20 mouse cellular contexts compared by ENCODE assay signal in genomic region chr15:96213541-96214312, GRCm38 (mm10).
"Had no signal": no experiment of that assay in that cellular context is flagged by ENCODE, and none has a peak within 500 bp of the region (broad histone marks: within the 10 kb centered on the region; RNA-seq: fewer than 3 reads in every experiment).

No protein-coding gene starts in this region.

- H3K27me3 ChIP-seq: limb, embryonic 13.5 days; liver, embryonic 12.5 days; liver, embryonic 15.5 days; lung, embryonic 15.5 days; stomach, embryonic 15.5 days had no signal

- H3K4me1 ChIP-seq: limb, embryonic 10.5 days; limb, embryonic 13.5 days; liver, embryonic 12.5 days; liver, embryonic 15.5 days; lung, embryonic 15.5 days; stomach, embryonic 15.5 days had no signal

- H3K4me2 ChIP-seq: limb, embryonic 13.5 days; liver, embryonic 12.5 days; liver, embryonic 15.5 days; lung, embryonic 15.5 days; midbrain, embryonic 11.5 days; stomach, embryonic 15.5 days had no signal

- H3K27ac ChIP-seq: limb, embryonic 10.5 days; limb, embryonic 13.5 days; liver, embryonic 12.5 days; liver, embryonic 15.5 days; lung, embryonic 15.5 days; stomach, embryonic 15.5 days had no signal

- H3K36me3 ChIP-seq: limb, embryonic 10.5 days; limb, embryonic 13.5 days; liver, embryonic 12.5 days; liver, embryonic 15.5 days; lung, embryonic 15.5 days; stomach, embryonic 15.5 days had no signal

- ATAC-seq: liver, embryonic 12.5 days had no signal

- DNase-seq: kidney, adult 9 months; kidney, postnatal 14 days; kidney, postnatal 4 days; liver; lung, adult 18-20 months; lung, postnatal 10 days; lung, postnatal 36 days; midbrain, embryonic 14.5 days; right cerebral cortex, postnatal 25 days; spleen, adult 18-20 months; thymus, adult 2 months; thymus, postnatal 14 days; thymus, postnatal 4 days had no signal

- H3K9me3 ChIP-seq: limb, embryonic 10.5 days; limb, embryonic 13.5 days; liver, embryonic 12.5 days; liver, embryonic 15.5 days; lung, embryonic 15.5 days; stomach, embryonic 15.5 days had no signal

- H3K4me3 ChIP-seq: limb, embryonic 10.5 days; limb, embryonic 13.5 days; liver, embryonic 12.5 days; liver, embryonic 15.5 days; lung, embryonic 15.5 days; stomach, embryonic 15.5 days had no signal

- H3K9ac ChIP-seq: limb, embryonic 13.5 days; liver, embryonic 12.5 days; liver, embryonic 15.5 days; lung, embryonic 15.5 days; stomach, embryonic 15.5 days had no signal
